Mouse (Mus musculus): ENCODE data around the gene Klrb1a.

The Klrb1a gene

GRCm38 (mm10) chr6:128602026-128602425 is 21.3 kb downstream of the Klrb1a start:
- DNase-seq (ENCODE audit: low spot score): no peak

- no peak for DNase-seq (ENCODE audit: low spot score)
Observed at GRCm38 (mm10) chr6:128599555-128599954, 23.8 kb downstream of the Klrb1a start.

- DNase-seq (ENCODE audit: low spot score): no peak
Observed at GRCm38 (mm10) chr6:128598256-128599047, 24.9 kb downstream of the Klrb1a start.

DNA sequence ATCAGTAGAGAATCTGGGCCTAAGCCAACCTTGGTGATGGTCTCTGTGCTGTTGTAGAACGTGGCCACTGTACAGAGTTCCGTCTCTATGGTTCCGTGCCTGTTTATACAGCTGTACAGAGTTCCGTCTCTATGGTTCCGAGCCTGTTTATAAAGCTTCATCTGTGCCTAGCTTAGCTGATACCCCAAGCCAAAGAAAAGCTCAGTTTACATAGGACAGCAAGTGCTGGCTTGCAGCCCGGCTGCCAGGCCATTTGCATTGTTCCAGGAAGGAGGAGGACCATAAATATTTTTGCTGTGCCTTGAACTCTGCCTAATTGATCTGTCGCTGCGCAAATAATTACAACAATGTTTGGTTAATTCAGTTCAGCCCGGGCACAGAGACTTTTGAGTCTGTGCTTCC is 26.2 kb downstream of the Klrb1a start:
- DNase-seq (ENCODE audit: low spot score): peak; percentile 72

DNA sequence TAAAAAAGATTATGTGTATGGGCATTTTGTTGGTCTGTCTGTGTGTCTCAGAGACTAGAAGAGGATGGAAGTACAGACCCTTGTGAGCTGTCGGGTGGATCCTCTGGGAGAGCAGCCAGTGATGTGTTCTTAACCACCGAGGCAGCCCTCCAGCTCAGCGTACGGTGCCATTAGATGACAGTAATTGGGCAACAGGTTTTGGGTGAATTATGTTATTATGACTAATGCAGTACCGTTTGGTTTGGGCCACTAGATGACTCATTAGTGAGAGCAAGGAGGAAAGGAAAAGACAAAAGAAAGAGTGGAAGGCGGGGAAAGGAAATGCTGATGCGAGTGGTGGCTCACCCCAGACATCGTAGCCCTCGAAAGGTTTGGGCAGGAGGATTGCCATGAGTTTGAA is 28.7 kb downstream of the Klrb1a start:
- no peak for DNase-seq (ENCODE audit: low spot score)

DNA sequence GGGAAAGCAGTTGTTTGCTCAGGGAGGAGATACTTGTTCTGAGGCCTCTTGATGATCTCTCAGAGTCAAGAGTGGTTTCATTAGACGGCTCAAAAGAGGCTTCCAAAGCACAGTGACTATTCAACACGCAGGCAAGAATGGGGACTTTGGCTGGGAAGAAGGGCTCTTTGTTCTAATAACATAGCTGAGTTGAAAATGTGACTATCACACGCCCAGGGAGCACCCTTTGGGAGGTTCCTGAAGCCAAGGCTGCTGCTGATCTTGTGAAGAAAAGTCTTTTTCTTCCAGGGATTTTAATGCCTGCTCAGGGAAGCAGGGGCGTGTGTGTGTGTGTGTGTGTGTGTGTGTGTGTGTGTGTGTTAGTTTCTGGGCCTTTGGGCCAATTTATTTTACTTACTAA is 33.9 kb downstream of the Klrb1a start:
- DNase-seq (ENCODE audit: low spot score): no peak

- DNase-seq (ENCODE audit: low spot score): no peak
Observed at GRCm38 (mm10) chr6:128587619-128588018, 35.7 kb downstream of the Klrb1a start.

GRCm38 (mm10) chr6:128585642-128586245 is 37.6 kb downstream of the Klrb1a start:
- no peak for DNase-seq (ENCODE audit: low spot score)

DNA sequence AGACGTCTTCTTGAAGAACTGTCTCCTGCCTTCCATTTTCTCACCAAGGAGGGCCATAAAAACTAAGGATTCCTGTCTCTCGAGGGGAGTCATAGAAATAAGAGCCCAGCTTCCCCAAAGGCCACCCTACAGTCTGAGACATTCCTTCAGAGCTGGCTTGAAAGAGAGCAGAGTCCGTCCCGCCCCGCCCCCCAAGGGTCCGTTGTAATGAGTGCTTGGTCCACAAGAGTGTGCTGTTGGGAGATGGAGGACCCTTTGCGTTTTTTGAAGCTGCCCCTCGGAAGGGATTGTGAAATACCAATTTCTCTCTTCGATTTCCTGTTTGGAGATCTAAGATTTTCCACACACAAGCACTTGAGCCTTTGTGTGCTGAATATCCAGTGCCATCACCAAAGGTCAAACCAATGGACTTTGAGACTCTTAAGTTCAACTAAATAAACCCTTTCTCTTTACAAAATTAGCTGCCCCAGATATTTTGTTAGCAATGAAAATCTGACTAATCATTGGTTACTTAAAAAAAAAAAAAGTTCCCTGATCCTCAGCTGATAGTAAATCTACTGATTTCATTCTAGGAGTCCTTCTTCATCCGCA is 39.2 kb downstream of the Klrb1a start:
- no peak for DNase-seq (ENCODE audit: low spot score)

GRCm38 (mm10) chr6:128581508-128581907 is 41.8 kb downstream of the Klrb1a start, which contains the start of gene A2ml1:
TSS of gene A2ml1 (minus strand) at chr6:128581608.
- no peak for DNase-seq (ENCODE audit: low spot score)

- no peak for DNase-seq (ENCODE audit: low spot score)
Observed at GRCm38 (mm10) chr6:128577301-128577700, 46.0 kb downstream of the Klrb1a start.

- DNase-seq (ENCODE audit: low spot score): no peak
Observed at GRCm38 (mm10) chr6:128566589-128566988, 56.7 kb downstream of the Klrb1a start.
